Mouse (Mus musculus) liver, postnatal 0 days (tissue): ENCODE results near the gene Slc16a6. TPM values are rescaled to one million over a fixed set of nuclear protein-coding genes. Genes with fewer than 3 reads are reported as not detected.
"Not testable (repeated sequence)": the region's sequence is repeated elsewhere in the genome, so short reads cannot be mapped to it uniquely, and the experiment has no call there.

Experiments used
- ATAC-seq: fragments of 200-750 bp; cut with Nextera tagmentation; 2 replicates; pipeline ENCODE4 v1.8.0; 2017; ENCODE audit warnings: mild to moderate bottlenecking, moderate library complexity
- DNase-seq: peaks from one replicate; pipeline ENCODE4 v3.0.0-alpha.2; 2016
- H3K27ac ChIP-seq: fragments of 300-500 bp; sonication (generic); 2 replicates; pipeline ENCODE4 v1.5.1; 2014; ENCODE audit warnings: antibody characterized with exemption, moderate library complexity, mild to moderate bottlenecking, low read depth
- H3K27me3 ChIP-seq: fragments of 300-500 bp; sonication (generic); 2 replicates; pipeline ENCODE4 v1.6.1; 2014; ENCODE audit warnings: low read length, control low read depth, mixed read lengths; ENCODE audit not compliant: insufficient read depth
- H3K36me3 ChIP-seq: fragments of 300-500 bp; sonication (generic); replicated peaks from 2 replicates; pipeline ENCODE4 v1.6.1; 2014; ENCODE audit warnings: mild to moderate bottlenecking, control low read depth, low read length, moderate library complexity, mixed read lengths; ENCODE audit not compliant: insufficient read depth
- H3K4me1 ChIP-seq: fragments of 300-500 bp; sonication (generic); 2 replicates; pipeline ENCODE4 v1.6.1; 2014; ENCODE audit warnings: antibody characterized with exemption, mild to moderate bottlenecking, control low read depth; ENCODE audit not compliant: insufficient read depth
- H3K4me2 ChIP-seq: fragments of 300-500 bp; sonication (generic); 2 replicates; pipeline ENCODE4 v1.6.1; 2014; ENCODE audit warnings: low read depth, mild to moderate bottlenecking, low read length, moderate library complexity, mixed read lengths
- H3K4me3 ChIP-seq: fragments of 300-500 bp; sonication (generic); 2 replicates; pipeline ENCODE4 v1.5.1; 2014; ENCODE audit warnings: low read depth, low read length
- H3K9ac ChIP-seq: fragments of 300-500 bp; sonication (generic); replicated peaks from 2 replicates; pipeline ENCODE4 v1.6.1; 2014; ENCODE audit warnings: mild to moderate bottlenecking, moderate library complexity
- H3K9me3 ChIP-seq: fragments of 300-500 bp; sonication (generic); 2 replicates; pipeline ENCODE4 v1.6.1; 2016; ENCODE audit warnings: mild to moderate bottlenecking, control low read depth, low read length, mixed read lengths
- CTCF ChIP-seq: sonication (generic); IDR thresholded peaks from 2 replicates; pipeline ENCODE4 v1.5.1; 2016; ENCODE audit warnings: antibody characterized with exemption, low read depth
- EP300 ChIP-seq: IDR thresholded peaks from 2 replicates; pipeline ENCODE4 v1.6.1; 2016; ENCODE audit warnings: antibody characterized with exemption, low read depth, mild to moderate bottlenecking
- WGBS: fragments of 180-500 bp; shearing (Covaris S2); extraction: QIAGEN DNeasy Blood & Tissue Kit; methylation state at CpG from one replicate; pipeline ENCODE4 v1.1.7; 2014; ENCODE audit not compliant: insufficient replicate concordance; 5-methylcytosine and 5-hydroxymethylcytosine counted together
- polyA plus RNA-seq: library from polyadenylated mRNA; unstranded; fragments of >200 nt; fragmentation: Nextera tagmentation; extraction: Ambion mirVana; gene quantifications from 2 replicates; pipeline ENCODE4 v1.2.1, GENCODE M21; 2015

Gene Slc16a6
- polyA plus RNA-seq, 1 experiment from 2014 or later = 18.8 TPM

GRCm38 (mm10) chr11:109496475-109496993 lies 23.1 kb upstream of the Slc16a6 start:
- Histone ChIP-seq H3K4me3 (no peak overlapping the region), H3K4me1 (peaks cover 60% of the 10 kb centered on the region), H3K9me3 (no peaks in the 10 kb centered on the region), H3K36me3 (no peaks in the 10 kb centered on the region), H3K27ac (peak overlapping the region; percentile 94), H3K27me3 (no peaks in the 10 kb centered on the region), H3K9ac (peak overlapping the region; percentile 28; the same call in 1 of the 2 replicates), H3K4me2 (peak overlapping the region; percentile 3)
- TF ChIP-seq CTCF = no peak
- no peak for TF ChIP-seq EP300
- ATAC-seq (no peak), DNase-seq (no peak)
- 66% methylated on average over 7 of the region's 7 CpGs for WGBS

DNA sequence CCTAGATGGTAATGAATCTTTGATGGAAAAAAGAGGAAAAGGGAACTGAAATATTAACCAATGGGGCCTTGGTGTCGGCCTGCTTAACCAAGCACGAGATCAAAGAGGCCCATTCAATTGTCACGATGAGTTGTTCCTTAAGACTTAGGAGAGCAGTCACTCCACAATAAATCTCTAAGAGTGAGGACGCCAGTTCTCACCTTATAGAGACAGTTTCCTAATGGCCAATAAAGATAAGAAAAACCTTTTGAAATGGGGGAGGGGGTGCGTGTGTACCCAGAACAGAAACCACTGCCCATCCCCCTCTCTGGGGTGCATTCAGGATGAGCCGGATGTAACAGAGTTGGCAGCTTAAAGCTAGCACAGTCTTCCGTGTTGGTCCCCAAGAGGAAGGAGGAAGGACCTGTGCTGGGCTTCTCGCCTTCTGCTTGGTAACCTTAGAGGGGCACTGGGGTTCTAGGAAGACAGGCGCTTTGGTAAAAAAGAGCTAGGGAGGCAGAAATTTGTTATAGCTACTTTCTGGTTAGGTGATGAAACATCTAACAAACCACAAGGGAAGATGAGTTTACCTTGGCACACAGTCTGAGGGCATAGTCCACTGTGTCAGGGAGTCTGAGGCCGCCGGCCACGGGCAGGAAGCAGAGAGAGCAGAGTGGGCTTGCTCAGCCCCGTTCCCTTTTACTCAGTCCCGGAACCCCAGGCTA lies 22.5 kb upstream of the Slc16a6 start:
- peak; percentile 64 for DNase-seq
- Histone ChIP-seq H3K36me3 (no peaks in the 10 kb centered on the region), H3K9ac (peak overlapping the region; percentile 28; the same call in 1 of the 2 replicates), H3K27ac (peak overlapping the region; percentile 94), H3K4me3 (no peak overlapping the region), H3K9me3 (no peaks in the 10 kb centered on the region), H3K4me2 (peak overlapping the region; percentile 3), H3K4me1 (peaks cover 60% of the 10 kb centered on the region), H3K27me3 (no peaks in the 10 kb centered on the region)
- no peak for TF ChIP-seq CTCF
- TF ChIP-seq EP300 = peak; percentile 34; the same call in 1 of the 2 replicates
- 13% methylated on average over 14 of the region's 14 CpGs for WGBS
- peak; percentile 75 for ATAC-seq

- Histone ChIP-seq H3K9ac (peak overlapping the region; percentile 23; the same call in 1 of the 2 replicates), H3K27me3 (no peaks in the 10 kb centered on the region), H3K4me1 (peaks cover 60% of the 10 kb centered on the region), H3K4me3 (no peak overlapping the region), H3K9me3 (no peaks in the 10 kb centered on the region), H3K27ac (peak overlapping the region; percentile 94), H3K4me2 (peak overlapping the region; percentile 3), H3K36me3 (no peaks in the 10 kb centered on the region)
- peak; percentile 69 for ATAC-seq
- TF ChIP-seq CTCF (no peak), EP300 (peak; percentile 74)
- 39% methylated on average over 24 of the region's 24 CpGs for WGBS
- peak; percentile 61 for DNase-seq
Observed at GRCm38 (mm10) chr11:109494890-109495770, 21.7 kb upstream of the Slc16a6 start.

DNA sequence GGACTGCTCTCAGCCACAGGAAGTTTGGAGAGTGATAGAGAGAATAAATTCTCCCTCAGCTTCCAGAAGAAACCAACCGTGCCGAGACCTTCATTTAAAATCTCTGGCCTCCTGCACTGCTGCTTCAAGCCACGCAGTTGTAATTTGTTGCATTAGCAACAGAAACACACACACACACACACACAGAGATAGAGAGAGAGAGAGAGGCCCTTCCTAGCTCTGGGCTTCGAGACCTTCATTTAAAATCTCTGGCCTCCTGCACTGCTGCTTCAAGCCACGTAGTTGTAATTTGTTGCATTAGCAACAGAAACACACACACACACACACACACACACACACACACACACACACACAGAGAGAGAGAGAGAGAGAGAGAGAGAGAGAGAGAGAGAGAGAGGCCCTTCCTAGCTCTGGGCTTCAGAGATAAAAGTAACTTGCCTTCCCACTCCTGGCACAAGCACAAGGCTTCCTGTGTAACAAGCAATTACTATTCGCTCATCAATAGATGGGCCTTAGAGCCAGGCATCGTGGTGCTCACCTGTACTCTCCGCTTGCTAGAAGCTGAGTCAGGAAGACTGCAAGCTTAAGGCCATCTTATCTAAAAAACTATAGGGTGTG lies 19.6 kb upstream of the Slc16a6 start:
- Histone ChIP-seq H3K4me1 (peaks cover 57% of the 10 kb centered on the region), H3K27ac (peak overlapping the region; percentile 4; the same call in 1 of the 2 replicates)
- H3K4me3 ChIP-seq, H3K9ac ChIP-seq, H3K9me3 ChIP-seq, H3K27me3 ChIP-seq, H3K4me2 ChIP-seq, DNase-seq, H3K36me3 ChIP-seq: not testable (repeated sequence)
- WGBS = 43% methylated on average over 8 of the region's 8 CpGs
- peak; percentile 62 for TF ChIP-seq EP300
- ATAC-seq = peak; percentile 13; the same call in 1 of the 2 replicates

GRCm38 (mm10) chr11:109491844-109492243 lies 18.4 kb upstream of the Slc16a6 start:
- H3K4me3 ChIP-seq = no peak overlapping the region
- no peak overlapping the region for H3K27ac ChIP-seq
- no peaks in the 10 kb centered on the region for H3K36me3 ChIP-seq
- TF ChIP-seq EP300 (no peak), CTCF (no peak)
- H3K4me1 ChIP-seq = peaks cover 54% of the 10 kb centered on the region
- H3K9me3 ChIP-seq = no peaks in the 10 kb centered on the region
- 76% methylated on average over 4 of the region's 4 CpGs for WGBS
- no peak for ATAC-seq
- H3K9ac ChIP-seq = no peak overlapping the region
- no peak for DNase-seq
- no peak overlapping the region for H3K4me2 ChIP-seq
- no peaks in the 10 kb centered on the region for H3K27me3 ChIP-seq
